Mouse (Mus musculus) heart, embryonic 15.5 days (tissue): ENCODE results near the gene Lmo1. TPM values are rescaled to one million over a fixed set of nuclear protein-coding genes. Genes with fewer than 3 reads are reported as not detected.

Experiments
- ATAC-seq: fragments of 200-750 bp; cut with Nextera tagmentation; replicated peaks from 2 replicates; pipeline ENCODE4 v1.8.0; 2017; ENCODE audit warnings: low read depth, moderate TSS enrichment; ENCODE audit not compliant: insufficient number of reproducible peaks, insufficient read depth, low FRiP score
- H3K27ac ChIP-seq: fragments of 300-500 bp; sonication (generic); 2 replicates; pipeline ENCODE4 v1.5.1; 2015; ENCODE audit warnings: mild to moderate bottlenecking, inconsistent platforms
- H3K27me3 ChIP-seq: fragments of 300-500 bp; sonication (generic); 2 replicates; pipeline ENCODE4 v1.6.1; 2015; ENCODE audit warnings: inconsistent platforms
- H3K36me3 ChIP-seq: fragments of 300-500 bp; sonication (generic); 2 replicates; pipeline ENCODE4 v1.6.1; 2015; ENCODE audit warnings: mild to moderate bottlenecking, inconsistent platforms
- H3K4me1 ChIP-seq: fragments of 300-500 bp; sonication (generic); replicated peaks from 2 replicates; pipeline ENCODE4 v1.6.1; 2015; ENCODE audit warnings: inconsistent platforms
- H3K4me2 ChIP-seq: fragments of 300-500 bp; sonication (generic); 2 replicates; pipeline ENCODE4 v1.6.1; 2015; ENCODE audit warnings: inconsistent platforms, mild to moderate bottlenecking, moderate library complexity
- H3K4me3 ChIP-seq: fragments of 300-500 bp; sonication (generic); 2 replicates; pipeline ENCODE4 v1.5.1; 2015; ENCODE audit warnings: mild to moderate bottlenecking, inconsistent platforms
- H3K9ac ChIP-seq: fragments of 300-500 bp; sonication (generic); 2 replicates; pipeline ENCODE4 v1.6.1; 2015; ENCODE audit warnings: mild to moderate bottlenecking, inconsistent platforms
- H3K9me3 ChIP-seq: fragments of 300-500 bp; sonication (generic); replicated peaks from 2 replicates; pipeline ENCODE4 v1.6.1; 2016; ENCODE audit warnings: inconsistent platforms
- WGBS: fragments of 180-500 bp; shearing (Covaris S2); methylation state at CpG from one replicate; pipeline ENCODE4 v1.1.7; 2015; ENCODE audit warnings: mixed read lengths; 5-methylcytosine and 5-hydroxymethylcytosine counted together
- polyA plus RNA-seq: library from polyadenylated mRNA; unstranded; fragments of >200 nt; fragmentation: Nextera tagmentation; extraction: Ambion mirVana; gene quantifications from 2 replicates; pipeline ENCODE4 v1.2.1, GENCODE M21; 2015

Lmo1 gene
- polyA plus RNA-seq, result 2.4 and 4.3 TPM in 2 replicates

DNA sequence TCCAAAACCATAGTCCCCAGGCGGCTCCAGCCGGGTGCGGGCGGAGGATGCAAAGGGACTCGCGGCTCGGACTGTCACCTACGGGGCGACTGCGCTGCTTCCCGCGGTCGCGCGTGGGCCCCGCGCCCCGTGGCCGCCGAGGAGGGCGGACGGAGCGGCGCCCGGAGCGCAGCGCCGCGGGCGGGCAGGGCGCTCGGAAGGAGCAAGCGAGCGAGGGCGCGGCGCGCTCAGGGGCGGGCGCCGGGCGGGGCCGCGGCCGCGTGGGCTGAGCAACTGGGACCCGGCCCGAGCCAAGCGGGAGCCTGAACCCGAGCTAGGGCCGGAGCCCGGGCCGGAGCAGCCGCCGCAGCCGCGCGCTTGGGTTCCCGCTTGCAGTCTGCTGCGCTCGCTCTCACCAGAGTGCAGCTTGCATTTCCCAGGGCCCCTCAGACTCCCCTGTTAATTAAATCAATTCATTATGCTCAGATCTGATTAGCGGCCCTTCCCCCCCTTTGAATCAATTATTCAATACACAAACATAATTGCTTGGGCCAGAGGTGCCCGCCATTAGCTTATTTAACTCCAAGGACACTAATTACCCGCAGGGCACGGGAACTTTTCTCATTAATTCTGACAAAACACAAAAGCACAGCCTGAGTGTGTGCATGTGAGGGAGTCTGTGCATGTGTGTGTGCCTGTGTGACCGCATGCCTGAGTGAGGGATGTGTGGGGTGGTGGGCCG lies at the start of gene Lmo1:
Gene Lmo1, minus strand, starts transcription at position 259 of the 721 bp plus-strand sequence.
- peak; percentile 63 for ATAC-seq
- Histone ChIP-seq H3K27ac (no peak within 1 kb of the TSS), H3K27me3 (peaks cover 65% of the 10 kb centered on the region), H3K9me3 (no peaks in the 10 kb centered on the region), H3K4me3 (peak within 1 kb of the TSS; percentile 62), H3K4me2 (peak within 1 kb of the TSS; percentile 96), H3K4me1 (peaks cover 17% of the 10 kb centered on the region), H3K9ac (peak within 1 kb of the TSS; percentile 55), H3K36me3 (no peaks in the 10 kb centered on the region)
- WGBS, result under 1% methylated on average over 66 of the region's 67 CpGs

DNA sequence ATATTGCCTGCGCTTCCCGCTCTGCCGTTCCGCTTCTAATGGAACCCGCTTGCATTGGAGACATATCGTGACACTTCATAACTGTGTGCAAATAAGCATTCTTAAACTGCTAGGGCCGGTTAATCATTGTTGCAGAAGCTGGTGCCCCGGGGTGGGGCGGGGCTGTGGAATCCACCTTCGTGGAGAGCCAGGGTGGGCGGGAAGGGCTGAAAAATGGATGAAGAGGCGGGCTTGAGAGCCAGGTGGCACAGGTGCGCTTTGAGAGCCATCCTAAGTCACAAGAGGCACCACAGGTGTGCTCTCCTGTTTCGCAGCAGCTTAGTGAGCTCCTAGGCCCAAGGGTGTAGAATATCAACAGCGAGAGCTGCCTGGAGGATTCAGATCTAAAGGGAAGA lies 46.7 kb upstream of the Lmo1 start:
- Histone ChIP-seq H3K36me3 (no peaks in the 10 kb centered on the region), H3K4me3 (no peak overlapping the region), H3K27me3 (no peaks in the 10 kb centered on the region), H3K4me1 (no peaks in the 10 kb centered on the region), H3K9me3 (no peaks in the 10 kb centered on the region), H3K27ac (no peak overlapping the region), H3K9ac (no peak overlapping the region), H3K4me2 (no peak overlapping the region)
- ATAC-seq, result no peak
- 82% methylated on average over 15 of the region's 15 CpGs for WGBS

DNA sequence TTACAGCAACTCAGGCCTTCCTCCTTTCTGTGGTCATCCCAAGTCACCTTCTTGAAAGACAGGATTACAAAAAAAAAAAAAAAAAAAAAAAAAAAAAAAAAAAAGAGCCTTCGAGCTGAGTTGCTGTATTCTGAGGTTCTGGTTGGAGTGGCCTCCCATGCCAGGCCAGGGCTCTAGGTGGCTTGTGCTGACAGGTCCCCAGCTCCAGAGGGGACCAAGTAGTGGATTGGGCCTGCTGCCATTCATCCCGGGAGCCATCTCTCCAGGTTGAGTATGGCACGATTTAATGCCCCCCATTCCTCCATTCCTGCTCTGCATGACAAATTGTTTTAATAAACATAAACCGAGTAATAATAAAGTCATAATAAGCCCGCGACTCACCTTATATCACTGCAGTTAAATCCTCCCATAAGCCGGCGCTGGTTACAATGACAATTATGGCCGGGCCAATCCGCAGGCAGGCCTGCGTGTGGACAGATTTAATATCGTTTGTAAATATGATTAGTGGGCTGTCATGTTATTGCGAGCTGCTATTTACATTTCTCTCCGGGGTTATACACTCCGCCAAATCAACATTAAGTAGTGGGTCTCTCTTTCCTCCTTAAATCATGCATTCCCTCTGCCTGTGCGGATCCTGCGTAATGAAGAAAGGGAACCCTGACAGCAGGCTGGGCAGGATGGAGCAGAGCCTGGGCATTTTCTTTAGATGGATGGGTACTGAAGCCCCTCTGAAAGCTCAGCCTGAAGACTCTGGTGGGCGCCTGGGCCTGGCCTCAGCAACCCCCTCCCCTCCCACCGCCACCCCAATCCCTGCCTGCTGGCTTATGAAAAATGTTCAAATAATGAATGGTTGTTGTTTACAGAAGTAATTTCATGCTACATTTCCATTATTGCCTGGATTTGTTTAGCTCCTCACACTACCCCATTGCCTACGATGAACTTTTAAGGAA lies 46.0 kb upstream of the Lmo1 start:
- no peaks in the 10 kb centered on the region for H3K27me3 ChIP-seq
- H3K4me1 ChIP-seq, result no peaks in the 10 kb centered on the region
- no peak overlapping the region for H3K4me3 ChIP-seq
- no peak overlapping the region for H3K4me2 ChIP-seq
- no peak overlapping the region for H3K9ac ChIP-seq
- ATAC-seq, result no peak
- WGBS, result 90% methylated on average over 20 of the region's 20 CpGs
- no peaks in the 10 kb centered on the region for H3K9me3 ChIP-seq
- no peaks in the 10 kb centered on the region for H3K36me3 ChIP-seq
- no peak overlapping the region for H3K27ac ChIP-seq

DNA sequence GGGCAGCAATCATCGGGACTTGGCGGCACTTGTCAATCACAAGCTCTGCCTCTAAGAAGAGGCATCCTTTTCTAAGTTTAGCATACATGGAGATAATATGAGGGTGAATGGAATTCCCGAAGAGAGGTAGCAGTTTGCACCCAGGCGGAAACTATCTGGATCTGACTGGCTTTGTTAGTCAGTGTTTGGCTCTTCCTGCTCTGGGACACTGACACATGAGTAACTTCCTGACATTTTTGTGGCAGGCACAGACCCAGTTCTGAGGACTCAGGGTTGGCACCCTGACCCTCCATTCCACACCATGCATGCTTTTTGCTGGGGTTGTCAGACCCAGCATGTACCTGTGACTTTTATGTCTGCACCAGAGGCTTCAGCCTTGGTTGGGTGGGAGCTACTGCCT lies 45.0 kb upstream of the Lmo1 start:
- WGBS, result 47% methylated on average over 4 of the region's 4 CpGs
- Histone ChIP-seq H3K36me3 (no peaks in the 10 kb centered on the region), H3K4me1 (no peaks in the 10 kb centered on the region), H3K27ac (no peak overlapping the region), H3K4me2 (no peak overlapping the region), H3K27me3 (no peaks in the 10 kb centered on the region), H3K9ac (no peak overlapping the region), H3K9me3 (no peaks in the 10 kb centered on the region), H3K4me3 (no peak overlapping the region)
- ATAC-seq, result no peak

DNA sequence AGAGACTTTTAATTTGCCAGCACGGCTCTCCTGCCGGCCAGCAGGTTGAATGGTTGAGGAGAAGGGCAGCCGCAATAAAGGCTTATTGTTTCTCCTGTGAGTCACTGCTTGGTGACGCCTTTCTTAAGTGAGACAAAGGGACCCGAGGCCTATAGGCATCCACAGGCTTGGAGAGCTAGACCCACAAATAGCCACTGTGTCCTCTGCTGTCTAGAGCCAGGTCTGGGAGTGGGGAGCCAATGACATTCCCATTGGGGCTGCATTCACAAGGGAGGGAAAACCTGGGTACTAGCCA lies 43.9 kb upstream of the Lmo1 start:
- H3K27me3 ChIP-seq, result no peaks in the 10 kb centered on the region
- H3K4me3 ChIP-seq, result no peak overlapping the region
- H3K4me2 ChIP-seq, result no peak overlapping the region
- H3K9ac ChIP-seq, result no peak overlapping the region
- no peaks in the 10 kb centered on the region for H3K36me3 ChIP-seq
- no peak for ATAC-seq
- no peaks in the 10 kb centered on the region for H3K4me1 ChIP-seq
- H3K27ac ChIP-seq, result no peak overlapping the region
- 46% methylated on average over 5 of the region's 5 CpGs for WGBS
- no peaks in the 10 kb centered on the region for H3K9me3 ChIP-seq

DNA sequence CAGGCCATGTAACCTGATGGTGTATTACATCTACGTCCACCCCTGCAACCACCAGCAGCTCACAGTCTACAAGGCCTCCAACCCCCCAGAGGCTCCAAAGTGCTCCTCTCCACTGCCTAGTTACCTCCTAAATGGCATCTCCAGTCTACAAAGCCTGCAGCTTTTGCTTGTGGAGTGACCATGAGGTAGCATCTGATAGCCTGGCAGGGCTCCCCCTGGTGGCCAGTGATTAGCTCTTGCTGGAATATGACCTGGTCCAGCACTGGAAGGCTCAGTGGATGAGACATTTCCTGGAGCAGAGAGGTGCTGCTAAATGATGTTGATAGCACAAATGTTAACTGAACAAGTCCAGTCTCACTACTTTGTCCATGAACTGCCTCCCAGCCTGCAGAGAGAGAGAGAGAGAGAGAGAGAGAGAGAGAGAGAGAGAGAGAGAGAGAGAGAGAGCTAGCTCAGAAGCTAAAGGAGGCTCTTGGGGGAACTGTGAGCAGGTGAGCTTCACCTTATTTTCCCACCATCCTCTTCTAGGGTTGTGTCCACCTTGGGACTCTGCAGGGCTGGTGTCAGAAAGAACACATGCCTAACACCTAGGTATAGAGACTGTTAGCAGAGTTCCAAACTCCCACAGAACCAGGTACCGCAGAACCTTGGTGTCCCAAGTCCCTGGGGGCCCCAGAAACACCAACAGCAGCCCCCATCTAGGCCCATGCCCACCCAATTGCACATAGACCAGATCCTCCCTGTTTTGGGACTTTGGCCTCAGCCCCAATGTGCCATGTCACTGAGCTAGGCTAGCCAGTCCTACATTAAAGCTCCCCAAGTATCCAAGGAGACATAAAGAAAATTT lies 43.3 kb upstream of the Lmo1 start:
- no peaks in the 10 kb centered on the region for H3K36me3 ChIP-seq
- H3K27ac ChIP-seq, result no peak overlapping the region
- H3K4me1 ChIP-seq, result no peaks in the 10 kb centered on the region
- H3K27me3 ChIP-seq, result no peaks in the 10 kb centered on the region
- no peak for ATAC-seq
- 81% methylated on average over 2 of the region's 2 CpGs for WGBS
- H3K9ac ChIP-seq, result no peak overlapping the region
- H3K4me2 ChIP-seq, result no peak overlapping the region
- no peak overlapping the region for H3K4me3 ChIP-seq
- H3K9me3 ChIP-seq, result no peaks in the 10 kb centered on the region

DNA sequence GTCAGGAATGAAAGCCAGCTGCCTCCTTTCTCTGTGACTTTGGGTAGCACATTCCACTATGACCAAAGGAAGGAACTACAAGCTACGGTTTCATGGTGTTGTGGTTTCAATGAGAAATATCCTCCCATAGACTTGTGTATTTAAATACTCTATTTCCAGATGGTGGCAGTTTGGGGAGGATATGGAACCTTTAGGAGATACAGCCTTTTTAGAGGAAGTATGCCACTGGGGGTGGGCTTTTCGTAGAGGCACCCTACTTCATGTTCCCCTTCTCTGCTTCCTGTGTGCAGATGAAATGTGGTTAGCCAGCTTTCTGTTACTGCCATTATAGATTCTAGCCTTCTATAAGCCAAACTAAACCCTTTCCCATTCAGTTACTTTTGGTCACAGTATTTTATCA lies 34.8 kb upstream of the Lmo1 start:
- Histone ChIP-seq H3K27ac (no peak overlapping the region), H3K27me3 (0 out of 2 replicates have a peak, but pooled peaks cover 3% of the 10 kb centered on the region), H3K9ac (no peak overlapping the region), H3K4me2 (no peak overlapping the region), H3K4me3 (no peak overlapping the region), H3K36me3 (no peaks in the 10 kb centered on the region), H3K4me1 (no peaks in the 10 kb centered on the region), H3K9me3 (no peaks in the 10 kb centered on the region)
- 57% methylated on average over 2 of the region's 2 CpGs for whole genome bisulfite sequencing
- ATAC-seq, result no peak

DNA sequence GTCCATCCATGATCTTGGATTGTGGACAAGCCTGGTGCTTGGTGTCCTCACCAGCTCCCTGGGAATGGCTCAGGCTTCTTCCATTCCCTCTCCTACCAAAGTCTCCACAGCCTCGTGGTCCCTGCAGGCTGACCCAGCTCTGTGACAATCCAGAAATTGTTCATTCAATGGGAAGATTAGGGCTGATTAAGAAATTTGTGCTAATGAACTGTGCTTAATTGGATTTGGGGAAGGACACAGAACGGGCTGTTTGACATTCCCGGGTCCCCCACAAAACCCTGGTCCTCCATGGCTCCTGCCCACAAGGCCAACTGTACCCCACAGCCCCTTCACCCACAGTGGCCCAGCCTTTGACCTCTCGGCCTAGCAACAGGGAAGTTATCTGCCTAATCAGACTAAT lies 32.8 kb upstream of the Lmo1 start:
- Histone ChIP-seq H3K27me3 (0 out of 2 replicates have a peak, but pooled peaks cover 3% of the 10 kb centered on the region), H3K9ac (no peak overlapping the region), H3K4me1 (no peaks in the 10 kb centered on the region), H3K4me3 (no peak overlapping the region), H3K9me3 (no peaks in the 10 kb centered on the region), H3K27ac (no peak overlapping the region), H3K36me3 (no peaks in the 10 kb centered on the region), H3K4me2 (no peak overlapping the region)
- WGBS, result 80% methylated on average over 4 of the region's 4 CpGs
- ATAC-seq, result no peak

DNA sequence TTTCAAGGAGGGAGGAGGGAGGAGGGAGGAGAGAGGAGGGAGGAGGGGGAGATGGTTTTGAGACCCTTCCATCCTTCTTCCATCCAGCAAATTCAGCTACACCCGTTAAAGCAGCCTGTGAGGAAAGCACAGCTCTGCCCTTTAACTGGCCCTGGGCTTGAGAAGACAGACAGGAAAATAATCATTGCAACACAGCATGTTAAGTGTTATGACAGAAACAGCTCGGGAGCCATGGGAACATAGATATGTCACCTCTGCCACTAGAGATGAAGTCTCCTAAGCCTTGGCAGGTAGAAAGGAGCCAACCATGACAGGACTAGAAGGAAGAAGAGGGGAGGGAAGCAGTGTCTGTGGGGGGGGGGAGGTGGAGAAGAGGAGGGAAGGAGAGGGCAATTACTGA lies 31.4 kb upstream of the Lmo1 start:
- Histone ChIP-seq H3K4me1 (no peaks in the 10 kb centered on the region), H3K27ac (no peak overlapping the region), H3K9ac (no peak overlapping the region), H3K4me2 (no peak overlapping the region), H3K4me3 (no peak overlapping the region), H3K36me3 (no peaks in the 10 kb centered on the region), H3K27me3 (0 out of 2 replicates have a peak, but pooled peaks cover 3% of the 10 kb centered on the region), H3K9me3 (no peaks in the 10 kb centered on the region)
- WGBS, result 50% methylated on average over 2 of the region's 2 CpGs
- no peak for ATAC-seq

DNA sequence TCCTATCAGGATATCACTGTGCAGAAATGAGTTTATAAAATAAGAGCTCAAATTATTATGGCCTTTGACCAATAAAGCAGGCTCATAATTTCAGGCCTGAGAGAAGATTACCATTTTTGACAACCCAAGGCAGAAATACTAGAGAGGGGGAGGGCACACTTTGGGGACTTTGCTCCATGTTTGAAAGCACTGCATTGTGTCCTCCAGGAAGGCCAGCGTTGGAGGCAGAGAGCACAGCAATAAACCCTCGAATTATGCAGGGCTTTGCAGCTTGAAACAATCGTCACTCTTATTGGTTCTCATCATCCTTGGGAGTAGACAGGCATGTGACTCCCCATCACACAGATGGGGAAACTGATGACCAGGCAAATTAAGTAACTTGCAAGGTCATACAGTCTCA lies 28.1 kb upstream of the Lmo1 start:
- H3K4me3 ChIP-seq, result no peak overlapping the region
- no peaks in the 10 kb centered on the region for H3K9me3 ChIP-seq
- H3K4me2 ChIP-seq, result no peak overlapping the region
- no peak overlapping the region for H3K9ac ChIP-seq
- H3K4me1 ChIP-seq, result no peaks in the 10 kb centered on the region
- no peak overlapping the region for H3K27ac ChIP-seq
- ATAC-seq, result no peak
- WGBS, result 63% methylated on average over 3 of the region's 3 CpGs
- H3K36me3 ChIP-seq, result no peaks in the 10 kb centered on the region
- H3K27me3 ChIP-seq, result no peaks in the 10 kb centered on the region

DNA sequence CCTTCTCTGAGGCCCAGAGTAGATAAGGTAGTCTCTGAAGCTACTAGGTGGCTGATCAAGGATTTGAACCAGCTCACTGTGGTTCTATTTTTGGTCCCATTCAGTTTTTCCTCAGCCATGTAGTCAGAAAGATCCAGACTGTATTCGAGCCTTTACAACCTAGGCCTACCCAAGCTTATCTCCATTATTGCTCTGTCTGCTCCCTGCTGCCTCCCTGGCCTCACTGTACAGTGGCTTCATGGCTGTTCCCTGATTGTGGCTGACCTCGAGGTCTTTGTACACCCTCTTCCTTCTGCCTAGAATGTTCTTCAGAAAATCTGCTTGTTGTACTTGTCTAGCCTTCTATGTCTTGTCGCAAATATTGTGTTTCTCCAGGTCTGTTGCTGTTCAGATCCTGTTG lies 25.6 kb upstream of the Lmo1 start:
- Histone ChIP-seq H3K9me3 (no peaks in the 10 kb centered on the region), H3K4me1 (no peaks in the 10 kb centered on the region), H3K36me3 (no peaks in the 10 kb centered on the region), H3K4me2 (no peak overlapping the region), H3K27me3 (0 out of 2 replicates have a peak, but pooled peaks cover under 1% of the 10 kb centered on the region), H3K9ac (no peak overlapping the region), H3K27ac (no peak overlapping the region), H3K4me3 (no peak overlapping the region)
- ATAC-seq, result no peak
- WGBS, result 55% methylated on average over 3 of the region's 3 CpGs
